Mouse (Mus musculus) brain, embryonic 14.5 days (tissue): ENCODE data around the gene Trim3.

Experiments used
- CTCF ChIP-seq: fragments of 200-500 bp; IDR thresholded peaks from 2 replicates; pipeline ENCODE4 v1.5.1; 2012; ENCODE audit warnings: inconsistent platforms, mild to moderate bottlenecking, moderate library complexity, borderline replicate concordance; ENCODE audit not compliant: insufficient read depth, insufficient read length; ENCODE audit errors: extremely low read depth
- POLR2A ChIP-seq: fragments of 200-500 bp; IDR thresholded peaks from 2 replicates; pipeline ENCODE4 v1.6.1; 2012; ENCODE audit warnings: mild to moderate bottlenecking, inconsistent platforms, borderline replicate concordance; ENCODE audit not compliant: poor library complexity, insufficient read depth, insufficient read length, severe bottlenecking; ENCODE audit errors: extremely low read depth

GRCm38 (mm10) chr7:105633801-105634135 is 397 bp upstream of the Trim3 start:
- TF ChIP-seq POLR2A (no peak), CTCF (no peak)
